Mouse (Mus musculus) lung, postnatal 0 days (tissue): ENCODE data around the gene Pacsin1.

ENCODE experiments used
- CTCF ChIP-seq: IDR thresholded peaks from 2 replicates; pipeline ENCODE4 v1.5.1; 2016; ENCODE audit warnings: antibody characterized with exemption, mild to moderate bottlenecking
- EP300 ChIP-seq: IDR thresholded peaks from 2 replicates; pipeline ENCODE4 v1.6.1; 2016; ENCODE audit warnings: antibody characterized with exemption, mild to moderate bottlenecking, control low read depth

DNA sequence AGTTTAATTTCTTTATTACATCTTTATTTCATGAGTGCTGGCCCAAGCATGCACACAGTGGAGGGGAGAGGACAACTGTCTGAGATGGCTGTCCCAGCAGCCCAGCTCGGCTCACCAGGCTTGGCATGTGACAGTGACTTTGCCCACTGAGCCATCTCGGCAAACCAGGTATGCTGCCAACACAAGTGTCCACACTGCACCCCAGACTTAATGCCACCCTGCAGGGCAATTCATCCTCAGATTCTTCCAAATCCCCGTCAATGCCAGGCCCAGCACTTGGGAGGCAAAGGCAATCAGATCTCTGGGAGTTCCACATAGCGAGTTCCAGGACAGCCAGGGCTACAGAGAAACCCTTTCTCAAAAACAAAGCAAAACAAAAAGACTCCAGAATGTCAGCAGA, 42.3 kb upstream of the Pacsin1 start:
- TF ChIP-seq CTCF (no peak), EP300 (no peak)
